ENCODE assay signal across 26 mouse cellular contexts in genomic region chr10:84640861-84641260, GRCm38 (mm10). TPM values are rescaled to one million over a fixed set of nuclear protein-coding genes. Genes with fewer than 3 reads are reported as not detected.
DNase-seq lines count a peak whose midpoint lies in the region; ATAC-seq and TF ChIP-seq lines count a peak whose summit lies in the region.
"Had no signal": no experiment of that assay in that cellular context is flagged by ENCODE, and none has a peak within 500 bp of the region (broad histone marks: within the 10 kb centered on the region; RNA-seq: fewer than 3 reads in every experiment).

No protein-coding gene starts in this region.

- TF ChIP-seq POLR2A in ES-Bruce4 (IDR thresholded peaks at IDR 0.05; ENCODE audit: insufficient read depth, low read length) = no peak

- no peak for DNase-seq in liver
- no peak for DNase-seq in liver, embryonic 11.5 days (ENCODE audit: low spot score)
- DNase-seq in R1 (ENCODE audit: low read depth, low spot score) = peak; percentile 77
- DNase-seq in frontal cortex, postnatal 36 days (ENCODE audit: low spot score in 2 of 2) = no peak
- no peak for DNase-seq in layer of hippocampus, adult 18-20 months (ENCODE audit: low spot score in 2 of 2)
- DNase-seq: adrenal gland, adult 2 months; adrenal gland, postnatal 10 days; adrenal gland, postnatal 25 days; cerebellum, adult 11 months; cerebellum, adult 18-20 months; cerebellum, adult 8-10 months; cerebellum, adult 9-11 months; cerebellum, postnatal 14 days; cerebellum, postnatal 36 days had no signal

- ATAC-seq in liver, embryonic 12.5 days = no peak
- no peak for ATAC-seq in liver, embryonic 16.5 days (ENCODE audit: low read depth)
- no peak for ATAC-seq in liver, embryonic 11.5 days (replicated peaks; ENCODE audit: low FRiP score)
- ATAC-seq: activated CD4-positive, CD25-positive, alpha-beta regulatory T cell, adult 4 months; forebrain, embryonic 14.5 days; forebrain, embryonic 16.5 days; Patski had no signal

- no peak overlapping the region; the same call in 1 of the 2 replicates for H3K27ac ChIP-seq in liver, embryonic 12.5 days
- peak overlapping the region; percentile 8; the same call in 1 of the 2 replicates for H3K27ac ChIP-seq in liver, embryonic 16.5 days (ENCODE audit: low read length)
- H3K27ac ChIP-seq in liver, embryonic 11.5 days (ENCODE audit: low read depth, low read length) = no peak overlapping the region
- peak overlapping the region; percentile 31; the same call in 1 of the 2 replicates for H3K27ac ChIP-seq in ES-Bruce4 (ENCODE audit: insufficient read depth, low read length)
- H3K27ac ChIP-seq: embryonic facial prominence, embryonic 13.5 days; embryonic facial prominence, embryonic 15.5 days; forebrain, embryonic 10.5 days; forebrain, embryonic 12.5 days had no signal

- peaks cover 75% of the 10 kb centered on the region for H3K36me3 ChIP-seq in liver, embryonic 12.5 days
- peaks cover 7% of the 10 kb centered on the region for H3K36me3 ChIP-seq in liver, embryonic 16.5 days (ENCODE audit: control insufficient read depth, insufficient read depth)
- H3K36me3 ChIP-seq in liver, embryonic 11.5 days (ENCODE audit: control insufficient read depth, insufficient read depth, low read length) = peaks cover 12% of the 10 kb centered on the region
- peaks cover 33% of the 10 kb centered on the region for H3K36me3 ChIP-seq in ES-Bruce4 (ENCODE audit: control insufficient read depth, insufficient read depth, low read length, poor library complexity, severe bottlenecking)

- H3K9me3 ChIP-seq in liver, embryonic 12.5 days (replicated peaks) = no peaks in the 10 kb centered on the region
- H3K9me3 ChIP-seq in liver, embryonic 16.5 days (replicated peaks; ENCODE audit: control insufficient read depth, low read length) = no peaks in the 10 kb centered on the region
- H3K9me3 ChIP-seq in liver, embryonic 11.5 days (ENCODE audit: control insufficient read depth, low read length) = no peaks in the 10 kb centered on the region
- H3K9me3 ChIP-seq in ES-Bruce4 (replicated peaks; ENCODE audit: control insufficient read depth, insufficient read depth, low read length, poor library complexity, severe bottlenecking) = no peaks in the 10 kb centered on the region
- H3K9me3 ChIP-seq: embryonic facial prominence, embryonic 13.5 days; embryonic facial prominence, embryonic 15.5 days; forebrain, embryonic 10.5 days; forebrain, embryonic 12.5 days; G1E had no signal

- H3K4me2 ChIP-seq in liver, embryonic 12.5 days = peak overlapping the region; percentile 45
- H3K4me2 ChIP-seq in liver, embryonic 16.5 days (ENCODE audit: low read depth, low read length) = no peak overlapping the region
- no peak overlapping the region for H3K4me2 ChIP-seq in liver, embryonic 11.5 days
- H3K4me2 ChIP-seq: embryonic facial prominence, embryonic 13.5 days; embryonic facial prominence, embryonic 15.5 days; forebrain, embryonic 12.5 days had no signal

- H3K9ac ChIP-seq in liver, embryonic 12.5 days = no peak overlapping the region
- no peak overlapping the region for H3K9ac ChIP-seq in liver, embryonic 16.5 days (ENCODE audit: low read depth, low read length)
- H3K9ac ChIP-seq in liver, embryonic 11.5 days (ENCODE audit: low read depth, low read length) = no peak overlapping the region
- H3K9ac ChIP-seq in ES-Bruce4 (ENCODE audit: low read depth, poor library complexity, severe bottlenecking) = no peak overlapping the region
- H3K9ac ChIP-seq: embryonic facial prominence, embryonic 13.5 days; embryonic facial prominence, embryonic 15.5 days; forebrain, embryonic 12.5 days had no signal

- peaks cover 27% of the 10 kb centered on the region for H3K4me1 ChIP-seq in liver, embryonic 12.5 days
- peaks cover 6% of the 10 kb centered on the region for H3K4me1 ChIP-seq in liver, embryonic 16.5 days (ENCODE audit: control insufficient read depth, low read depth, low read length)
- peaks cover 3% of the 10 kb centered on the region for H3K4me1 ChIP-seq in liver, embryonic 11.5 days (replicated peaks; ENCODE audit: control insufficient read depth, insufficient read depth, low read length)
- no peaks in the 10 kb centered on the region for H3K4me1 ChIP-seq in ES-Bruce4 (ENCODE audit: control insufficient read depth, insufficient read depth, low read length)
- H3K4me1 ChIP-seq: embryonic facial prominence, embryonic 13.5 days; embryonic facial prominence, embryonic 15.5 days; forebrain, embryonic 10.5 days; forebrain, embryonic 12.5 days had no signal

- no peak overlapping the region for H3K4me3 ChIP-seq in liver, embryonic 12.5 days
- no peak overlapping the region for H3K4me3 ChIP-seq in liver, embryonic 16.5 days (ENCODE audit: low read depth, low read length)
- no peak overlapping the region for H3K4me3 ChIP-seq in liver, embryonic 11.5 days (ENCODE audit: low read depth, low read length)
- no peak overlapping the region for H3K4me3 ChIP-seq in ES-Bruce4 (ENCODE audit: low read depth, low read length)
- H3K4me3 ChIP-seq: embryonic facial prominence, embryonic 13.5 days; embryonic facial prominence, embryonic 15.5 days; forebrain, embryonic 10.5 days; forebrain, embryonic 12.5 days had no signal

- no peak for TF ChIP-seq EP300 in ES-Bruce4 (IDR thresholded peaks at IDR 0.05; ENCODE audit: insufficient read depth, low read depth, low read length)

- no peaks in the 10 kb centered on the region for H3K27me3 ChIP-seq in liver, embryonic 12.5 days (replicated peaks)
- no peaks in the 10 kb centered on the region for H3K27me3 ChIP-seq in liver, embryonic 16.5 days (ENCODE audit: control insufficient read depth, insufficient read depth, low read depth, low read length)
- H3K27me3 ChIP-seq in liver, embryonic 11.5 days (replicated peaks; ENCODE audit: control insufficient read depth, insufficient read depth, low read length) = no peaks in the 10 kb centered on the region
- H3K27me3 ChIP-seq in ES-Bruce4 (ENCODE audit: control insufficient read depth, insufficient read depth, low read length, poor library complexity, severe bottlenecking) = no peaks in the 10 kb centered on the region
- H3K27me3 ChIP-seq: embryonic facial prominence, embryonic 13.5 days; embryonic facial prominence, embryonic 15.5 days; forebrain, embryonic 12.5 days; Patski had no signal

- TF ChIP-seq CTCF in ES-Bruce4 (IDR thresholded peaks at IDR 0.05; ENCODE audit: low read depth, low read length) = no peak

- 85% methylated on average over 7 of the region's 7 CpGs for WGBS in liver, embryonic 12.5 days (ENCODE audit: insufficient replicate concordance)
- 84% methylated on average over 7 of the region's 7 CpGs for WGBS in liver, embryonic 16.5 days (ENCODE audit: insufficient replicate concordance)
- 84% methylated on average over 7 of the region's 7 CpGs for WGBS in liver, embryonic 11.5 days

RNA-seq across cellular contexts. Expression of gene Polr3b, which starts 18.8 kb away (rescaled TPM):
- 9.9 and 11.3 TPM in 2 replicates for polyA plus RNA-seq in liver, embryonic 12.5 days (2016; fragmentation: Nextera tagmentation; extraction: Ambion mirVana)
- 4.9 and 5.8 TPM in 2 replicates for polyA plus RNA-seq in liver, embryonic 16.5 days (2015; fragmentation: Nextera tagmentation; extraction: Ambion mirVana)
- polyA plus RNA-seq in liver, embryonic 11.5 days (2014; fragmentation: Nextera tagmentation; extraction: Ambion mirVana) = 15.8 and 16.5 TPM in 2 replicates
- 44.3 and 45.8 TPM in 2 replicates for polyA plus RNA-seq in ES-Bruce4 (2011; ENCODE audit: insufficient read depth, insufficient read length, low read depth, missing spikeins)
- total RNA-seq in layer of hippocampus, adult 18-20 months (2021) = 10 to 100 TPM; 15.7 to 16.0 TPM

Comparison
In these comparisons a context has a peak if more than half of its experiments do, and no peak if none do; other contexts are left out.
1. H3K27ac ChIP-seq: peak in liver, embryonic 16.5 days (single experiment) and ES-Bruce4 (single experiment); none in liver, embryonic 12.5 days (single experiment) and liver, embryonic 11.5 days (single experiment).